Mouse (Mus musculus): ENCODE results near the gene Adgrg3.

Gene Adgrg3

GRCm38 (mm10) chr8:94992996-94993724 is 24.3 kb upstream of the Adgrg3 start:
- no peak for DNase-seq (ENCODE audit: low spot score)

GRCm38 (mm10) chr8:94994006-94994405 is 23.5 kb upstream of the Adgrg3 start:
- peak; percentile 78 for DNase-seq (ENCODE audit: low spot score)

GRCm38 (mm10) chr8:94994510-94994909 is 23.0 kb upstream of the Adgrg3 start:
- no peak for DNase-seq (ENCODE audit: low spot score)

- DNase-seq (ENCODE audit: low spot score): peak; percentile 53
Observed at GRCm38 (mm10) chr8:94995336-94995893, 22.1 kb upstream of the Adgrg3 start.

GRCm38 (mm10) chr8:94996037-94996436 is 21.5 kb upstream of the Adgrg3 start:
- DNase-seq (ENCODE audit: low spot score): no peak

- no peak for DNase-seq (ENCODE audit: low spot score)
Observed at GRCm38 (mm10) chr8:94996899-94997856, 20.3 kb upstream of the Adgrg3 start.

GRCm38 (mm10) chr8:94997857-94998243 is 19.6 kb upstream of the Adgrg3 start:
- DNase-seq (ENCODE audit: low spot score): no peak

- DNase-seq (ENCODE audit: low spot score): no peak
Observed at GRCm38 (mm10) chr8:94998431-94998830, 19.1 kb upstream of the Adgrg3 start.

GRCm38 (mm10) chr8:94999004-94999403 is 18.5 kb upstream of the Adgrg3 start:
- DNase-seq (ENCODE audit: low spot score): no peak

GRCm38 (mm10) chr8:94999956-95000355 is 17.5 kb upstream of the Adgrg3 start:
- no peak for DNase-seq (ENCODE audit: low spot score)

- DNase-seq (ENCODE audit: low spot score): no peak
Observed at GRCm38 (mm10) chr8:95000684-95001083, 16.8 kb upstream of the Adgrg3 start.

GRCm38 (mm10) chr8:95001165-95001564 is 16.3 kb upstream of the Adgrg3 start:
- no peak for DNase-seq (ENCODE audit: low spot score)

GRCm38 (mm10) chr8:95001655-95002054 is 15.8 kb upstream of the Adgrg3 start:
- DNase-seq (ENCODE audit: low spot score): peak; percentile 83

- DNase-seq (ENCODE audit: low spot score): no peak
Observed at GRCm38 (mm10) chr8:95002089-95002655, 15.3 kb upstream of the Adgrg3 start.

GRCm38 (mm10) chr8:95012442-95012919 is 5.0 kb upstream of the Adgrg3 start:
- no peak for DNase-seq (ENCODE audit: low spot score)

- no peak for DNase-seq (ENCODE audit: low spot score)
Observed at GRCm38 (mm10) chr8:95015866-95016265, 1.6 kb upstream of the Adgrg3 start.

- no peak for DNase-seq (ENCODE audit: low spot score)
Observed at GRCm38 (mm10) chr8:95016684-95017083, 808 bp upstream of the Adgrg3 start.

- DNase-seq (ENCODE audit: low spot score): no peak
Observed at GRCm38 (mm10) chr8:95017969-95018635, 610 bp downstream of the Adgrg3 start.

GRCm38 (mm10) chr8:95020293-95020777 is 2.8 kb downstream of the Adgrg3 start:
- DNase-seq (ENCODE audit: low spot score): no peak

GRCm38 (mm10) chr8:95020821-95021220 is 3.3 kb downstream of the Adgrg3 start:
- DNase-seq (ENCODE audit: low spot score): no peak

GRCm38 (mm10) chr8:95023201-95023600 is 5.7 kb downstream of the Adgrg3 start:
- DNase-seq (ENCODE audit: low spot score): no peak

Measured in layer of hippocampus, adult 11-12 months (tissue).